Mouse (Mus musculus): ENCODE measurements around the gene Mogs. TPM values are rescaled to one million over a fixed set of nuclear protein-coding genes. Genes with fewer than 3 reads are reported as not detected.

Mogs gene
- total RNA-seq, 1 experiment from 2014 or later = 51.1 TPM

DNA sequence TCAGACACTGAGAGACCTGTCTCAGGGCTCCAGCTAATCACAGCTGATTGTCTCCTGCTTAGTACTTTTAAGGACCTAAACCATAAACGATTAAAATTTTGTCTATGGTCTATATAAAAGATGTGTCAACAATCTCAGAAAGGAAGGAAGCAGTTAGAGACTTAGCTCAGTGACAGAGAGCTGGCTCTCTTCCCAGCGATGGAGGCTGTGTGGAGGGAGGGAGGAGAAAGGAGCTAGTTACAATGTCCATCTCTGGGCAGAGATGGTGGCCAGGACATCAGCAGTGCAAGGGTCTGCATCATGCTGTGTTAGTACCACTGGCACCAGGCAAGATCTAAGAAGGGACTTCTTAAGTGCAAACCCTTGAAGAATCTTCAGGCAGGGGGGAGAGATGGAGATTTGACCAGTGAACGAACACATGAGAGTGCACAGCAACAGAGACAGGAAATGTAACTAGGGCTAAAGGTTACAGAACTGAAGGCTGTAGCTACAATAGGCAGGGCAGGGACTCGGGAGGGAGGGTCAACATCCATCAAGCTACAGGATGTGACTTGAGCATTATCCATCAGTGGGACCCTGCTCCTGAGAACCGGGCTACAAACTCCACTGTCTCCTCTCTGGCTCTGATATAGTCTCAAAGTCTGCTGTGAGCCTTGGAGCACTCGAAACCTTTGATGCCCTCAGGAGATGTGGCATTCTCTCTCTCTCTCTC is 22.7 kb upstream of the Mogs start:
- peak; percentile 67 for DNase-seq

DNA sequence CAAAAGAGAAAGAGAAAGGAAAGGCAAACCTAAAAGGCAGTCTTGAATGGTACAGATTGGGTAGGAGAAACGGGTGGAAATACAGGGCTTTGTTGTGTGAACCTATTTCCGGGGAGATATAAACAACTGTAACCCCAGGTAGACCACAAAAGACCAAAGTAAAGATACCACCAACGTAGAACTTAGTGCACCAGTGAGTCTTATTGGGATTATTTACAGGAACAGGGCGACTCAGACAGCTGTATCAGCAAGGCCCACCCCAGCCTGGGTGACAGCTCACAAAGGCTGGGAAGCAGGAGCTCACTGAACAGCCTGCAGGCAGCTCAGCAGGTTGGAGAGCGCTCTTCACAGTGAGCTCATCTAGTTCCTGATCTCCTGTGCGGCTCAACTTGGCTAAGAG is 19.3 kb upstream of the Mogs start:
- peak; percentile 46 for DNase-seq

DNA sequence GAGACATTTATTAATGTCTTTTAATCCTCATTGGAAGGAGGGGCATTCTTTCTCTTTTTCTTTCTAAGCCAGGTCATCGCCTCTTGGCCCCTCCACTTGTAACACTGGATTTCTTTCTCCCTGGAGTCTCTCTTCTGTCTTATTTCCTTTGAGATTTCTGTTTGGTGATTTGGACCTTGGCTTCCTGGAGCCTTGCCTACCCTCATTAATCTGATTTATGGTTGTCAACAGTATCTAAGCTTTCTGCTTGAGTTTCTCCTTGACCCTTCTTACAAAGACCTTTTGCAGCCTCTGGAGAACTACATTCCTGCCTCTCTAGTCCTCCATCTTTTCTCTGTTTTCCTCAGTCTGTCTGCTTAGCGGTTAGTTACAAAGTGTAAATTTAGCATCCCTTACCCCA is 16.9 kb upstream of the Mogs start:
- DNase-seq = peak; percentile 69

DNA sequence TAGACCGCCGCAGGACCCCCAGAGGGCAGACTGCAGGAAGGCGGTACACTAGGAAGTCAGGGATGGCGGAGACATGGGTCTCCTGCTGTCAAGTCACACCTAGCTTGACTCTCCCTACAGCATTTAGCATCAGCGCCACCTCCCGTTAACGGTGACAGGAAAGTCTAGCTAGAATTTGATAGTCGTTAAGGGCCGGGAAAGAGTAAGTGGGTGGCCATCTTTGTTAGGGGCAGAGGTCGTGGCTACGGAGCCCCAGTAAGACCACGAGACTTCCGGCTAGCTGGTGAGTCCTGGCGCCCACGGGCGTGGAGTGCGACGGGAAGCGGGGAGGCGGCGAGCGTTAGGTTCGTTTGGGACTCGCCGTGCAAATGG is 14.0 kb upstream of the Mogs start, which contains the start of the genes Ccdc142 and Gm42688:
Gene Ccdc142, plus strand, starts transcription at position 286 of the 372 bp plus-strand sequence.
Gene Gm42688, plus strand, starts transcription at position 302 of the 372 bp plus-strand sequence.
- DNase-seq = peak; percentile 94

DNA sequence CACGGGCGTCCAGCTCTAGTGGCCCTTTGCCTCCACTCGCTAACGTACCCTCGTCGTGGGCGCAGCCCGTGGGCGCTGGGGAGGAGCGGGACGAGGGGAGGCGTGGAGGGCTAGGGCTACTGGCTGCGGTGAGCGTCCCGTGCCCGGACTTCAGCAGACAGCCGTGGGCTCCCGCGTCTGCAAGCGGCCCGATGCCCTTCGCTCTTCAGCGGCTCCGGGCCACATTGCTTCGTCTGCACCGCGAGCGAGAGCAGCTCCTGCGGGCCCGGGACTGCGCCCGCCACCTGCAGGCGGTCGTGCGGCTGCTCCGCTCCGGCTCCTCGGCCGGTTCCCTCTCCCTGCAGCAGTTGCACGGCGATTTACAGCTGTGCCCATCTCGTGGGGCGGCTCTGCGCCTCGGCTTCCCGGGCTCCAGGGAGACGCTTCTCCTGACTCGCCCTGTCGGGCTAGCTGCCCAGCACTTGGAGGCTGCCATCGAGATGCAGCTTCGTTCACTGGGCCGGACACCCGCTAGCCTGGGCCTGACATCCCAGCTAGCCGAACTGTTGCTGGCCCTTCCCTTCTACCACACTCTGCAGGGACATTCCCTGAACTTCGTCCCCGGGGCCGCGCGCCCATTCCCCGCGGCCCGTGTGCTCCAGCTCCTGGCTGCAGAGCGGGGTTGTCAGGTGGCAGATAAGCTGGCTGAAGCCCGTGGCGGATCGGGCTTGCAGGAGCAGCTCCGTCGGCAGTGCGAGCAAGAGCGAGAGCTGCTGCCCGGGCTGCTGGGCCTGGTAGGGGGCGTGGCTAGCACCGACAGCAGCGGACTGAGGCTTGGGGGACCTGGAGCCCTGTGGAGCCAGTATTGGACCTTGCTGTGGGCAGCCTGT is 13.4 kb upstream of the Mogs start:
- DNase-seq = peak; percentile 81

DNA sequence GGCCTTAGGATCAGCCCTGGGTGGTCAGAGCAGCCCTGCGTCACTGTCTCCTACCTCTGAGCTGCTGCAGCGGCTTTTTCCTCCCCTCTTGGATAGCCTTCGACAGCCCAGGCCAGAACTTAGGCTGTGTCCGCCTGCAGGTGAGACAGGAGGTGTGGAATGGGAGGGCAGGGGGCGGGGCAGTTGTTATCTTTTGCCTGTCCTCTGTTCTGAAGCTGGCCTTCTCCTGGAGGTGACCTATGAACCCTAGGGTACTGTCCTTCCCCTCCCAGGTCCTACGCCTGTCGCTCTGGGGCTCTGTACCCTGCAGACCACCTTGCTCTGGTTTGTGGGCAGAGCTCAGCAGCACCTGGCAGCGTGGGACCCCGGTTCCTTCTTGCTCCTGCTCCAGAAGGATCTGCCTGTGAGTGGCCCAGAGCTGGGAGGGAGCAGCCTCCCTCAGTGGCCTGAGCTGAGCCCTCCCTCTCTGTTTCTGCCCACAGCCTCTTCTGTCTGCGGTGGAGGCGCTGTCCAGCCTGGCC is 12.1 kb upstream of the Mogs start:
- DNase-seq = no peak

DNA sequence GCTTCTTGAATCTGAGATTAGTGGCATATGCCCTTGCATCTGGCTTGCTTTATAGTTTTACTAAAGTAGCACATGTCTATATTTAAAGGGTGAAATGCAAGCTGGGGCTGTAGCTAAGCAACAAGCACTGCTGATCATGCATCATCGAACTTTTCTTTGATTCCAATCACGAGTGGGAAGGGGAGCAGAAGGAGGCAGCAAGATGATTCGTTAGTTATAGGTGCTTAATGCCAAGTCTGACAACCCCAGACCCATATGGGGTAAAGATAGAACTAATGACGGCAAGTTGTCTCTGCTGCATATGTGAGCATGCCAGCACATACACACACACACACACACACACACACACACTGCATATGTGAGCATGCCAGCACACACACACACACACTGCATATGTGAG is 11.1 kb upstream of the Mogs start:
- DNase-seq = no peak

DNA sequence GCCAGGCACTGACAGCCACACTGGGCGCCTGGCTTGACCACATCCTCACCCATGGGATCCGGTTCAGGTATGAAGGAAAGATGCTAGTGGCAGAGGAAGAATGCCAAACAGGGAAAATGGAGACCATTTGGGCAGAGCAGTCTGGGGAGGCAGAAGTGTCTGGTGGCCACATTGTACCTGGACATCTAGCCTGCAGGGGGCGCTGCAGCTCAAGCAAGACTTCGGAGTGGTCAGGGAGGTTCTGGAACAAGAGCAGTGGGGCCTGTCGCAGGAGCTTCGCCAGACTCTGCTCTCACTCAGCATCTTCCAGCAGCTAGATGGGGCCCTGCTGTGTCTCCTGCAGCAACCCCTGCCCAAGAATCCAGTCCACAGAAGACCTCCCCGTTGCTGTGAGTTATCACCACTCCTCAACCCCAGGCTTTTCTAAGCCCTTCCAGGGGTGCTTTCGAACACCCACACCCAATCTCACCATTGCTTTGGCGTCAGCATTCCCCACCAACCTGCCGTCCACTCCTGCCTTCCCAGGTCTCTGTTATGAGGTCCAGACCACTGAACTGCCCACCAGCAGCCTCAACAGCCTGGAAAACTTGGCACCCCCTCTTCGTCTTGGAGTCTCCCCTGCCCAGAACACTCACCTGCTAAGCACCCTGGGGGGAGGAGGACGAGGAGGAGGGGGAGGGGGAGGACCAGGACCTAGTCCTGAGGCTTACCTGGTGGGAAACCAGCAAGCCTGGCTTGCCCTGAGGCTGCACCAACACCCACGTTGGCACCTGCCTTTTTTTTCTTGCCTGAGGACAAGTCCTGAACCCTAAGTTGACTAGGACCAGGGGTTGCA is 7.5 kb upstream of the Mogs start:
- DNase-seq = peak; percentile 94

DNA sequence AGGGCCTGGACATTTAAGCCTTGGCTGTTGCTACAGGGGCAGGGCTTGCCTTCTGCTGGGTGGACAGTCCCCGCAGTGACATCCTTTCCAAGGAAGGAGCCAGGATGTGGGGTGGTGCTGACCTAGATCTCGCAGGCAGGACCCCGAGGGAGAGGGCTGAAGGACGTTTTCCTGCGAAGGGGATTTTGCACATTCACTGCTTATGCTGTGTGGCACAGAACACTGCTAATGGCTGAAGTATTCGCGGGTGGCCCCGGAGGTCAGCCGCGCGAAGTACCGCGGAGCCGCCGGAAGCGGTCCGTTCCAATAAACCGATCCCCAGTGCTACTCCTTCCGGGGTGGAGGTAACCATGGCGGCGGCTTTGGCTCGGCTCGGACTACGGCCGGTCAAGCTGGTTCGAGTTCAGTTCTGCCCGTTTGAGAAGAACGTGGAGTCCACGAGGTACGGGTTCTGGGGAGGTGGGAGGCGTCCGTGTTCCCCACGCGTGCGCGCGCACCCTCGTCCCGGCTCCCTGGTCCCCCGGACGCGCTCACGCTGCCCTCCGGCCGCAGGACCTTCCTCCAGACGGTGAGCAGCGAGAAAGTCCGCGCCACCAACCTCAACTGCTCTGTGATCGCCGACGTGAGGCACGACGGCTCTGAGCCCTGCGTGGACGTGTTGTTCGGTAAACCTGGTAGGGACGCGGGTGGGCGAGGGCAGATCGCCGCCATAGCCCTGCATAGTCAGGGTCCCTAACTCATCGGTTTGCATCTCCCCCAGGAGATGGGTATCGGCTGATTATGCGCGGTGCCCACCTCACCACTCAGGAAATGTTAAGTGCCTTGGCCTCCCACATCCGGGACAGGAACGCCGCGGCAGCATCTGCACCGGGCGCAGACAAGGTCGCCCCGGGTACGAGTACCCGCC is 6.3 kb upstream of the Mogs start, which contains the start of gene Mrpl53:
Gene Mrpl53, plus strand, starts transcription at position 279 of the 907 bp plus-strand sequence.
- peak; percentile 92 for DNase-seq

DNA sequence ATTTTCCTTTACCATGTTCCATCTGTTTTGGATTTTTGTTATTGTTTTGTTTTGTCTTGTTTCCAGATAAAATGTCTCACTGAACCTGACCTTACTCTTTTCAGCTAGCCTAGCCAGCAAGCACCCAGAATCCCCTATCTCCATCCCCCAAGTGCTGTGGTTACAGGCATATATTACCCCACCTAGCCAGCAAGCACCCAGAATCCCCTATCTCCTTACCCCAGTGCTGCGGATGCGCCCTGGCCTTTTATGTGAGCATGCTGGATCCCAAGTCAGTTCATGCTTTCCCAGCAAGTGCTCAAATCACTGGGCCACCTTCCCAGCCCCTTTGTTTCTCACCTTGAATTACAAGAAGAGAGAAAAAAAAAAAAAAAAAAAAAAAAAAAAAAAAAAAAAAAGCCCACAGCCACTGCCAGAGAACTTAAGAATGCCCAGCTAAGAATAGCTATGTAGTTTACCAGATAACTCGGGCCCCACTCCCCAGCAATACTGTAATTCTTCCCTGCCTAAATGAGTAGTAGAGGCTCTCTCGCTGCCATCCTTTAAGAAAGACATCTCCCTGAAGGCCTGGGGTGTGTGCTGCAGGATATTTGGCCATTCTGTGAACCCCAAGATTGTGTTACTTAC is 3.7 kb upstream of the Mogs start:
- no peak for DNase-seq

DNA sequence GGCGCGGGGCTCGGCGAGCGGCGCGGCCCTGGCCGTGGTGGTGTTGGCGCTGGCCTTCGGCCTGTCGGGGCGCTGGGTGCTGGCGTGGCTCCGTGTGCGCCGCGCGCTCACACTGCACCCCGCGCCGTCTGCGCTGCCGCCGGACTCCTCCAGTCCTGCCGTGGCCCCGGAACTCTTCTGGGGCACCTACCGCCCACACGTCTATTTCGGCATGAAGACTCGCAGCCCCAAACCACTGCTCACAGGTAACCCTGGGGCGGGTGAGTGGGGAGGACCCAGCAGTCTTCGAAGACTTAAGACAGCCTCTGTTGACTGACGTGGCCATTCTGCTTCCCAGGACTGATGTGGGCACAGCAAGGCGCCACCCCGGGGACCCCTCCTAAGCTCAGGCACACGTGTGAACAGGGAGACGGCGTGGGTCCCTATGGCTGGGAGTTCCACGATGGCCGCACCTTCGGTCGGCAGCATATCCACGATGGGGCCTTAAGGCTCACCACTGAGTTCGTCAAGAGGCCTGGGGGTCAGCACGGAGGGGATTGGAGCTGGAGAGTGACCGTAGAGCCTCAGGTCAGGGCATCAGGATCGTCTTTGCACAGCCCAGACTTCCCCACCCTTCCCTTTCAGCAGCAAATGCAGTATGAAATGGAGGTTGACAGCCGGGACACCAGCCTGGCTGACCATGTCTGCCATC is 531 bp downstream of the Mogs start:
- DNase-seq = no peak

DNA sequence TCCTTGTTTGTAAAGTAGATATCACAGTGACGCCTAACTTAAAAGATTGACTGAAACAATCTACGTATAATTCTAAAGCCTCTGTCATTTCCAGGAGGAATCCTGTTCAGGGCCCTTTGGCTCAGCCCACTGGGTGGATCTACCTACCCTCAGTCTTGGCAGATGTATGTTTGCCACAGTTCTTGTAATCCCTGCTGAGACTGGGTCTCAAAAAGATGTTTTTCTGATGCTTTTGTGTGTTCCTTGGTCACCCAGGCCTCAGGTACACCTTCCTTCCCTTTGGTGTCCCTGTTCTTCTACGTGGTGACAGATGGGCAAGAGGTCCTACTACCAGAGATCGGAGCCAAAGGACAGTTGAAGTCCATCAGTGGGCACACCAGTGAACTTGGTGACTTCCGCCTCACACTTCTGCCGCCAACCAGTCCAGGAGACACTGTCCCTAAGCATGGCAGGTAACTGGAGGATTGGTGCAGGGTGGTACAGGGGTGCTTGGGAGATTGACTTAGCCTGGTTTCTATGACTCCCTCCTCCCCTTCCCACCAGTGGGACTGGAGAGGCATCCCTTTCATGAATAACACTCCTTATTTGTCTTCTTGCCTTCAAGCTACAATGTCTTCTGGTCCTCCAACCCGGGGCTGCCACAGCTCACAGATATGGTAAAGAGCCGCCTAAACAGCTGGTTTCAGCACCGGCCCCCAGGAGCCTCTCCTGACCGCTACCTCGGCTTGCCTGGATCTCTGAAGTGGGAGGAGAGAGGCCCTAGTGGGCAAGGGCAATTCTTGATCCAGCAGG is 1.3 kb downstream of the Mogs start:
- DNase-seq = no peak

DNA sequence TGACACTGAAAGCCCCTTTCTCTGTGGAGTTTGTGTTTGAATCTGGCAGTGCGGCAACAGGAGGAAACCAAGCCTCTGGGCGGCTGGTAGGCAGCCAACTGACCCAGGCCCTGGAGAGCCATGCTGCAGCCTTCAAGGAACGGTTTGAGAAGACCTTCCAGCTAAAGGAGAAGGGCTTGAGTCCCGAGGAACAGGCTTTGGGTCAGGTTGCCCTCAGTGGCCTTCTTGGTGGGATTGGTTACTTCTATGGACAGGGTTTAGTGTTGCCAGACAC is 1.8 kb downstream of the Mogs start:
- DNase-seq = no peak

DNA sequence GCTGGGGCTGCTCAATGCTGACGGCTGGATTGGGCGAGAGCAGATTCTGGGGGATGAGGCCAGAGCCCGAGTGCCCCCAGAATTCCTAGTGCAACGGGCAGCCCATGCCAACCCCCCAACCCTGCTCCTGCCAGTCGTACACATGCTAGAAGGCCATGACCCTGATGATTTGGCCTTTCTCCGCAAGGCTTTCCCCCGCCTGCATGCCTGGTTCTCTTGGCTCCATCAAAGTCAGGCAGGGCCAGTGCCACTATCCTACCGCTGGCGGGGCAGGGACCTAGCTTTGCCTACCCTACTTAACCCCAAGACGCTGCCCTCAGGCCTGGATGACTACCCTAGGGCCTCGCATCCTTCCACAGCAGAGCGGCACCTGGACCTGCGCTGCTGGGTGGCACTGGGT is 2.3 kb downstream of the Mogs start:
- DNase-seq = no peak

DNA sequence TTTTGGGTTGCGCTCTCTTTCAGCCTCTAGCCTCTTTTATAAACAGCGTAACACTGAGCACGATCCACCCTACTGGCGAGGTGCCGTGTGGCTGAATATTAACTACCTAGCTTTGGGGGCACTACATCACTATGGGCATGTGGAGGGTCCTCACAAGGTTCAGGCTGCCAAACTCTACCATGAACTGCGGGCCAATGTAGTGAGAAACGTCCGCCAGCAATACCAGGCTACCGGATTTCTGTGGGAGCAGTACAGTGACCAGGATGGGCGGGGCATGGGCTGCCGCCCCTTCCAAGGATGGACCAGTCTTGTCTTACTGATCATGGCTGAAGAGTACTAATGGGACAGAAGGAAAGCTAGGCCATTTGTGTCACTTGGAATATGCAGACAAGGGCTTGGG is 3.1 kb downstream of the Mogs start:
- DNase-seq = no peak

DNA sequence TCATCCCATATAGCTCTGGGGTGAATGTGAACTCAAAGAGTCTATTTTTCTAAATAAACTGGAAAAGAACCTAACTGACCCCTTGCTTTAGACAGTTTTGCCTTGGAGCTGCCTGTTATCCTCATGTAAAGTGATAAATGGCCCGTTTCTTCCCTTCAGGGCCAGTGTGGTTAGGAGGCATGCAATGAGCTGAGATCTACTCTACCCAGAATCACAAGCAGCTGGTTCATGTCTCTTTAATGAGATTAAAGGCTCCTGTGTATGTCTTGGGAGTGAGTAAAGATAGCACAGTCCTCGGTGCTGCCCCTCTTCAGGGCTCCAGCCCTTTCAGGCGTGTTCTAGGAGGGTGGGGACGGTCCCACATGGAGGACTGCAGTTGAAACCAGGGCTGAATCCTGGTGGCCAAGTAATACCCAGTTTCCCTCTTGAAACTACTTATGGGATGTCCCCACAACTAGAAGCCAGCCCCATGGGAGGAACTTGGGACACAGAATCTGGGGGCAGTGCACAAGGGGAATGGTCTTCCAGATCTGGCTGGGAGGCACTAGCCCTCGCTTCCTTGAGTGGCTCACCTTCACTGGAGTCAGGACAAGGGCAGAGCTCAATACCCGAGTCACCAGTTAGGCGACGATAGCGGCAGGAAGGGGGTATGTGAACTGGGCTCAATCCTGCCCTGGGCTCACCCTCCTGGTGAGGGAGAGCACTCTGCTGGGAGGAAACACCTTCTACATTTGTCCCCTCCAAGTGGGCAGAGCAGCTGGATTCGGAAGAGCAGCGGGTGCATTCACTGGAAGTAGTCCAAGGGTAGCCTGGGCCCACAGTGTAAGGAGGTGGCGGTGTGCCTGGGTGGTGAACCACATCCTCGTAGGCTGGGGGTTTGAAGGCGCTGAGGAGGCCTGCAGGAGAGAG is 3.8 kb downstream of the Mogs start:
- DNase-seq = no peak

DNA sequence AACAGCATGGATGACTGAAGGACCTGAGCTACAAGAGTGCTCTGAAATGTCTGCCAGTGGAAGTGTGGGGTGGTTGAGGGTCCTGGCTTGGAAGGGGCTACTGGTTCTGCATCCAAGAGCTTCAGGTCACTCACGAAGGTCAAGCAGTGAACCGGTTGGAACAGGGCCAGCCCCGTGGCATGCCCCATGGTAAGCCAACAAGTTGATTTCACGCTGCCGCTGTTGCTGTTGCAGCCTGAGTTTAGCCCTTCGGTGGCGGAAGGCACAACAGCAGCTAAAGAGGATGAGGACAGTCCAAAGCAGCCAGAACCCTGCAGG is 4.4 kb downstream of the Mogs start:
- DNase-seq = peak; percentile 56
